Mouse (Mus musculus): ENCODE measurements at regions not wholly inside any gene's neighbourhood (a gene's known extent, or its start where the extent isn't known, plus 50 kb on each side); places are given as distances from the start of the nearest gene placed in this dataset.

- H3K79me2 ChIP-seq (ENCODE audit: control insufficient read depth, insufficient read depth, low read length): no peaks in the 10 kb centered on the region
- no peak overlapping the region for H3K4me3 ChIP-seq (ENCODE audit: insufficient read depth, low read depth, low read length)
- WGBS: 91% methylated on average over 9 of the region's 9 CpGs
- H3K27ac ChIP-seq (replicated peaks; ENCODE audit: insufficient read depth, low read depth, low read length): no peak overlapping the region
- H3K27me3 ChIP-seq (ENCODE audit: control insufficient read depth, insufficient read depth, low read length): no peaks in the 10 kb centered on the region
- H3K36me3 ChIP-seq (ENCODE audit: control insufficient read depth, insufficient read depth, low read length): no peaks in the 10 kb centered on the region
- no peak overlapping the region for H3K9ac ChIP-seq (ENCODE audit: low read depth, low read length)
- no peak for DNase-seq (ENCODE audit: extremely low read depth, low read depth, low spot score)
- no peak for TF ChIP-seq POLR2A (IDR thresholded peaks at IDR 0.05; ENCODE audit: extremely low read depth, insufficient read depth, low read length)
- TF ChIP-seq CTCF (IDR thresholded peaks at IDR 0.05; ENCODE audit: low read depth, low read length): no peak
- H3K4me1 ChIP-seq (ENCODE audit: control insufficient read depth, insufficient read depth, low read length): no peaks in the 10 kb centered on the region
Measured at GRCm38 (mm10) chr4:31727498-31728148, 236.3 kb upstream of the Map3k7 start.

DNA sequence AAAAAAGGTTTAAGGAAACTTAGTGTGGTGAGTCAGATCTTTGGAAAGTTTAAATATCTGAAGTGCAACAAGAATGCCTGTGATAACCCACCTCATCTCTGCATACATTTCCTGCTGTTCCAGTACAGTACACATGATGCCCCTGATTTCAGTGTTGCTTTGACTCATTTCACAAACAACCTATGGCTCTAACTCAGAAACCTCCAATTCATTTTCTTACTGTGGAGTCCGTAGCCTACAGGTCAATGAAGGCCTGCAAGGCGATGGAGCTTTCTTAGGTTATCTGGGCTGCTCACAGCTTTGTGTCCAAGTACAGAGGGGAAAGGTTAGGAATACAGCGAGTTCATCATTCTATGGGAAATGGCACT lies 235.8 kb upstream of the Map3k7 start:
- Histone ChIP-seq H3K4me3 (ENCODE audit: insufficient read depth, low read depth, low read length) (no peak overlapping the region), H3K27ac (replicated peaks; ENCODE audit: insufficient read depth, low read depth, low read length) (no peak overlapping the region), H3K4me1 (ENCODE audit: control insufficient read depth, insufficient read depth, low read length) (no peaks in the 10 kb centered on the region), H3K9ac (ENCODE audit: low read depth, low read length) (no peak overlapping the region), H3K79me2 (ENCODE audit: control insufficient read depth, insufficient read depth, low read length) (no peaks in the 10 kb centered on the region), H3K36me3 (ENCODE audit: control insufficient read depth, insufficient read depth, low read length) (no peaks in the 10 kb centered on the region), H3K27me3 (ENCODE audit: control insufficient read depth, insufficient read depth, low read length) (no peaks in the 10 kb centered on the region)
- DNase-seq (ENCODE audit: extremely low read depth, low read depth, low spot score): no peak
- no peak for TF ChIP-seq POLR2A (IDR thresholded peaks at IDR 0.05; ENCODE audit: extremely low read depth, insufficient read depth, low read length)
- TF ChIP-seq CTCF (IDR thresholded peaks at IDR 0.05; ENCODE audit: low read depth, low read length): no peak
- 85% methylated on average over 3 of the region's 3 CpGs for WGBS

DNA sequence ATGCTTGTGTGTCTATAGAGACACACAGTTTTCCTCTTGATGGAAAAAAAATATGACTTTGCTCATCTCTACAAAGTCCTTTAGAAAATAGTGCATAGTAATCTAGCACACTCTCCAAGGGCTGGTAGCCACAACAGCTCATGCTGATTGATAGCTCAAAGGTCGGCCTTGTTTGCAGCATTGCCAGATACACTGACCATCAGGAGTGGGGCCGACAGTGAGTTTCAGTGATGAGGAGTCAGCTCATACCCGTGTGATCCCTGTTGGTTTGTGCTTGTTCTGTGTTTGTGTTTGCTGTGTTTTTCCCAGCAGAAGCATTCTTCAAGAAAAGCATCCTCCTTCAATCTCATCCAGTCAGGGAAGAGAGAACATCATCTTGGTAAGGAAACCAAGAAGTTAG lies 220.1 kb upstream of the Map3k7 start:
- Histone ChIP-seq H3K4me1 (ENCODE audit: control insufficient read depth, insufficient read depth, low read length) (no peaks in the 10 kb centered on the region), H3K36me3 (ENCODE audit: control insufficient read depth, insufficient read depth, low read length) (no peaks in the 10 kb centered on the region), H3K27me3 (ENCODE audit: control insufficient read depth, insufficient read depth, low read length) (no peaks in the 10 kb centered on the region), H3K79me2 (ENCODE audit: control insufficient read depth, insufficient read depth, low read length) (no peaks in the 10 kb centered on the region), H3K4me3 (ENCODE audit: insufficient read depth, low read depth, low read length) (no peak overlapping the region), H3K27ac (replicated peaks; ENCODE audit: insufficient read depth, low read depth, low read length) (no peak overlapping the region), H3K9ac (ENCODE audit: low read depth, low read length) (no peak overlapping the region)
- DNase-seq (ENCODE audit: extremely low read depth, low read depth, low spot score): no peak
- WGBS: 56% methylated on average over 3 of the region's 3 CpGs
- no peak for TF ChIP-seq POLR2A (IDR thresholded peaks at IDR 0.05; ENCODE audit: extremely low read depth, insufficient read depth, low read length)
- TF ChIP-seq CTCF (IDR thresholded peaks at IDR 0.05; ENCODE audit: low read depth, low read length): no peak

- no peak overlapping the region for H3K4me3 ChIP-seq (ENCODE audit: insufficient read depth, low read depth, low read length)
- no peaks in the 10 kb centered on the region for H3K79me2 ChIP-seq (ENCODE audit: control insufficient read depth, insufficient read depth, low read length)
- no peaks in the 10 kb centered on the region for H3K4me1 ChIP-seq (ENCODE audit: control insufficient read depth, insufficient read depth, low read length)
- DNase-seq (ENCODE audit: extremely low read depth, low read depth, low spot score): no peak
- no peaks in the 10 kb centered on the region for H3K27me3 ChIP-seq (ENCODE audit: control insufficient read depth, insufficient read depth, low read length)
- H3K9ac ChIP-seq (ENCODE audit: low read depth, low read length): no peak overlapping the region
- WGBS: 81% methylated on average over 4 of the region's 4 CpGs
- H3K27ac ChIP-seq (replicated peaks; ENCODE audit: insufficient read depth, low read depth, low read length): no peak overlapping the region
- TF ChIP-seq POLR2A (IDR thresholded peaks at IDR 0.05; ENCODE audit: extremely low read depth, insufficient read depth, low read length) (no peak), CTCF (IDR thresholded peaks at IDR 0.05; ENCODE audit: low read depth, low read length) (no peak)
- no peaks in the 10 kb centered on the region for H3K36me3 ChIP-seq (ENCODE audit: control insufficient read depth, insufficient read depth, low read length)
Measured at GRCm38 (mm10) chr4:31744431-31744830, 219.5 kb upstream of the Map3k7 start.

DNA sequence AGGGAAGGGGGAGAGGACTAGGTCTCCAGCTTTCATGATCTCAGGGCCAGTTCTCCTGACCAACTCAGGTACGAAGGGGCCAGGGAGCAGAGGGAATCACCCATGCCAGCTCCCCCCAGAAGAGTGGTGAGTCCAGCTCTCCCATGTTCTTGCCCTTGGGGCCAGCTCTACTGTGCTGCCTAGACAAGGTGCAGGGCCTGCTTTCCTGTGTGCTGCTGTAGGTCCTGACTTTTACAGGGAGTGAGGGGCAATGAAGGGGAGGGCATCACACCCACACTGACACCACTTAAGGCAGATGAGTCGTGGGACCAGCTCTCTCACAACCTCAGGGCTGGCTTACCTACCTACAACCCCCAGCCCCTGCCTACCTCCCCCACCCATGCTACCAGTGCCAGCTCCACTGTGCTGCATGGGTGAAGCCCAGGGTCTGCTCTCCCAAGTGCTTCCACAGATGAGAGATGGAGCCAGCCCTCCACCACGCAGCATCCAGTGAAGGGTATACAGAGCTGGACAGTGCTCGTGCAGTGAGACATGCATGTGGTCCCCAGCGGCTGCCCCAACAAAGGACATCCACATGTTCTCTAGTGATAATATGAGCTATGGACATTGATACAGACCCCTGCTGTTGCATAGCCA lies 210.1 kb upstream of the Map3k7 start:
- no peak for DNase-seq (ENCODE audit: extremely low read depth, low read depth, low spot score)
- Histone ChIP-seq H3K79me2 (ENCODE audit: control insufficient read depth, insufficient read depth, low read length) (no peaks in the 10 kb centered on the region), H3K36me3 (ENCODE audit: control insufficient read depth, insufficient read depth, low read length) (no peaks in the 10 kb centered on the region), H3K27me3 (ENCODE audit: control insufficient read depth, insufficient read depth, low read length) (no peaks in the 10 kb centered on the region), H3K4me3 (ENCODE audit: insufficient read depth, low read depth, low read length) (no peak overlapping the region), H3K9ac (ENCODE audit: low read depth, low read length) (no peak overlapping the region), H3K4me1 (ENCODE audit: control insufficient read depth, insufficient read depth, low read length) (no peaks in the 10 kb centered on the region), H3K27ac (replicated peaks; ENCODE audit: insufficient read depth, low read depth, low read length) (no peak overlapping the region)
- TF ChIP-seq CTCF (IDR thresholded peaks at IDR 0.05; ENCODE audit: low read depth, low read length) (no peak), POLR2A (IDR thresholded peaks at IDR 0.05; ENCODE audit: extremely low read depth, insufficient read depth, low read length) (no peak)
- WGBS: 81% methylated on average over 5 of the region's 5 CpGs

DNA sequence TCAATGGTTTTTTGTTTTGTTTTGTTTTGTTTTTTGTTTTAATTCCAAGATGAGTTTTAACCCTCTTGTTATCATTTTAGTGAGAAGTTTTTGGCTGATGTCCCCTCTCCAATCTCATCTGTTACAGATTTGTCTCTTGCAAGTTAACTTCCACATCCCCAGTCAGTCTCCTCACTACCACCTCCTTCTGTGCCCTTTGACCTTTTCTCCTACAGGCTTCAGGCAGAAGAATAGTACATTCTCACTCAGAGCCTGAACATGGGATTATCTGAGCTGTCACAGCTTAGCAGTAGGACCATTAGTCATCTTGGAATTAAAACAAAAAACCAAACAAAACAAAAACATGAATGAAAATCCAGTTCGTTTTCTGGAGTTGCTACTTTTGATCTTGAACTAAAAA lies 206.8 kb upstream of the Map3k7 start:
- TF ChIP-seq POLR2A (IDR thresholded peaks at IDR 0.05; ENCODE audit: extremely low read depth, insufficient read depth, low read length) (no peak), CTCF (IDR thresholded peaks at IDR 0.05; ENCODE audit: low read depth, low read length) (no peak)
- Histone ChIP-seq H3K27me3 (ENCODE audit: control insufficient read depth, insufficient read depth, low read length) (no peaks in the 10 kb centered on the region), H3K4me3 (ENCODE audit: insufficient read depth, low read depth, low read length) (no peak overlapping the region), H3K79me2 (ENCODE audit: control insufficient read depth, insufficient read depth, low read length) (no peaks in the 10 kb centered on the region), H3K27ac (replicated peaks; ENCODE audit: insufficient read depth, low read depth, low read length) (no peak overlapping the region), H3K36me3 (ENCODE audit: control insufficient read depth, insufficient read depth, low read length) (no peaks in the 10 kb centered on the region), H3K4me1 (ENCODE audit: control insufficient read depth, insufficient read depth, low read length) (no peaks in the 10 kb centered on the region), H3K9ac (ENCODE audit: low read depth, low read length) (no peak overlapping the region)
- DNase-seq (ENCODE audit: extremely low read depth, low read depth, low spot score): no peak
- WGBS: 37% methylated on average over 1 of the region's 1 CpGs
